In the genomic region with DNA sequence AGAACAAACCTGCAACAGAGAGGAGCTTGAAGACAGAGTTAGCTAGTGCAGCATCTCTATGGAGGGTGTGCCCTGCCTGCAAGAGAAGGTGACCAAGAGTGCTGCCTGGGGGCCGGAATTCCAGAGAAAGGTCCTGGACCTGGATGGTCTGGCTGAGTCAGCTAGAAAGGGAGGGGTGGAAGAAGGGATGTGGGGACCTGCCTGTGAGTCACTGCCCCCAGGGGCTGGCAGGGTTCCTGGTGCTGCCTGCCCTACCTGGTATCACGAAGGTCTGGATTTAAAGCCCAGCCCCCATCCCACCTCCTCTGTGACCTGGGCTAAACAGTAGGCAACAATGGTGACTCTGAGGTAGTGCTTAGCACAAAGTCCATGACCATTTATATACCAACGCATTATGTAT, we compare ENCODE assay signal across 22 mouse cellular contexts. TPM values are rescaled to one million over a fixed set of nuclear protein-coding genes. Genes with fewer than 3 reads are reported as not detected.
DNase-seq lines count a peak whose midpoint lies in the region; ATAC-seq and TF ChIP-seq lines count a peak whose summit lies in the region.
"Had no signal": no experiment of that assay in that cellular context is flagged by ENCODE, and none has a peak within 500 bp of the region (broad histone marks: within the 10 kb centered on the region; RNA-seq: fewer than 3 reads in every experiment).

No protein-coding gene starts in this region.

- ATAC-seq in kidney, postnatal 0 days (replicated peaks; ENCODE audit: low FRiP score, low read depth), result no peak
- ATAC-seq: forebrain, embryonic 13.5 days; intestine, postnatal 0 days; lung, postnatal 0 days; midbrain, embryonic 16.5 days had no signal

- peak overlapping the region; percentile 19; the same call in 1 of the 2 replicates for H3K27ac ChIP-seq in kidney, postnatal 0 days
- H3K27ac ChIP-seq in thymus, adult 2 months (ENCODE audit: control insufficient read depth, insufficient read depth, low read length), result no peak overlapping the region
- H3K27ac ChIP-seq: embryonic facial prominence, embryonic 15.5 days; forebrain, embryonic 13.5 days; heart, embryonic 10.5 days; hindbrain, embryonic 14.5 days; limb, embryonic 12.5 days; liver, embryonic 14.5 days had no signal

- TF ChIP-seq POLR2A in lung, adult 2 months (IDR thresholded peaks at IDR 0.05; ENCODE audit: borderline replicate concordance, extremely low read depth, low read depth, low read length), result no peak
- no peak for TF ChIP-seq POLR2A in thymus, adult 2 months (IDR thresholded peaks at IDR 0.05; ENCODE audit: control insufficient read depth, extremely low read depth, insufficient read depth, low read length, poor library complexity)

- H3K4me1 ChIP-seq in kidney, postnatal 0 days (replicated peaks; ENCODE audit: insufficient read depth, low read length), result peaks cover 17% of the 10 kb centered on the region; the same call in 1 of the 2 replicates
- peaks cover 6% of the 10 kb centered on the region for H3K4me1 ChIP-seq in lung, adult 2 months (ENCODE audit: control insufficient read depth, insufficient read depth, low read length)
- peaks cover 30% of the 10 kb centered on the region for H3K4me1 ChIP-seq in thymus, adult 2 months (replicated peaks; ENCODE audit: control insufficient read depth, insufficient read depth, low read length)

- H3K4me2 ChIP-seq in kidney, postnatal 0 days (ENCODE audit: low read length), result no peak overlapping the region
- H3K4me2 ChIP-seq: embryonic facial prominence, embryonic 15.5 days; forebrain, embryonic 13.5 days; hindbrain, embryonic 14.5 days; limb, embryonic 12.5 days had no signal

- peak; percentile 67 for DNase-seq in adrenal gland, adult 2 months
- no peak for DNase-seq in adrenal gland, adult 18-20 months (ENCODE audit: low spot score in 2 of 2)
- DNase-seq in kidney, postnatal 0 days (ENCODE audit: low spot score), result no peak
- DNase-seq in kidney, adult 8-10 months, result no peak
- peak; percentile 51 for DNase-seq in MN1 (ENCODE audit: low spot score)
- DNase-seq in kidney, postnatal 36 days, result peak; percentile 32 to 51
- no peak for DNase-seq in lung, adult 2 months
- DNase-seq in thymus, adult 2 months, result no peak
- DNase-seq: gastrocnemius, postnatal 25 days; heart, postnatal 10 days; layer of hippocampus, adult 9-11 months; thymus, postnatal 25 days had no signal

- TF ChIP-seq CTCF in kidney, postnatal 0 days (IDR thresholded peaks at IDR 0.05; ENCODE audit: low read depth), result no peak
- TF ChIP-seq CTCF in lung, adult 2 months (IDR thresholded peaks at IDR 0.05; ENCODE audit: insufficient read depth, low read length), result no peak
- no peak for TF ChIP-seq CTCF in thymus, adult 2 months (IDR thresholded peaks at IDR 0.05; ENCODE audit: borderline replicate concordance, control insufficient read depth, extremely low read depth, insufficient read depth, low read length, poor library complexity)

- WGBS in kidney, postnatal 0 days, result 69% methylated on average over 3 of the region's 3 CpGs
- WGBS in lung, adult 2 months, result 74% methylated on average over 3 of the region's 3 CpGs
- 95% methylated on average over 3 of the region's 3 CpGs for WGBS in thymus, adult 2 months

- H3K4me3 ChIP-seq in kidney, postnatal 0 days (replicated peaks; ENCODE audit: low read depth, low read length), result no peak overlapping the region
- no peak overlapping the region for H3K4me3 ChIP-seq in lung, adult 2 months (replicated peaks; ENCODE audit: extremely low read depth, low read depth, low read length)
- no peak overlapping the region for H3K4me3 ChIP-seq in thymus, adult 2 months (ENCODE audit: control insufficient read depth, insufficient read depth, low read length)
- H3K4me3 ChIP-seq: embryonic facial prominence, embryonic 15.5 days; forebrain, embryonic 13.5 days; heart, embryonic 10.5 days; limb, embryonic 12.5 days had no signal

- no peaks in the 10 kb centered on the region for H3K27me3 ChIP-seq in kidney, postnatal 0 days (ENCODE audit: insufficient read depth, low read length)
- peaks cover 2% of the 10 kb centered on the region; the same call in 1 of the 2 replicates for H3K27me3 ChIP-seq in thymus, adult 2 months (ENCODE audit: control insufficient read depth, insufficient read depth, low read length)

- no peaks in the 10 kb centered on the region for H3K36me3 ChIP-seq in kidney, postnatal 0 days (ENCODE audit: insufficient read depth, low read length)
- H3K36me3 ChIP-seq in thymus, adult 2 months (ENCODE audit: control insufficient read depth, insufficient read depth, low read length), result no peaks in the 10 kb centered on the region
- H3K36me3 ChIP-seq: embryonic facial prominence, embryonic 15.5 days; heart, embryonic 10.5 days; limb, embryonic 12.5 days had no signal

- H3K9ac ChIP-seq in kidney, postnatal 0 days (ENCODE audit: low read depth, low read length), result no peak overlapping the region
- H3K9ac ChIP-seq: embryonic facial prominence, embryonic 15.5 days; forebrain, embryonic 13.5 days; hindbrain, embryonic 14.5 days; limb, embryonic 12.5 days; liver, embryonic 14.5 days had no signal

- H3K9me3 ChIP-seq in kidney, postnatal 0 days (replicated peaks; ENCODE audit: low read length), result no peaks in the 10 kb centered on the region
- H3K9me3 ChIP-seq: embryonic facial prominence, embryonic 15.5 days; forebrain, embryonic 13.5 days; heart, embryonic 10.5 days; limb, embryonic 12.5 days had no signal

RNA-seq across cellular contexts. Expression of gene Card10, which starts 4.3 kb away (rescaled TPM):
- 10 to 100 TPM in 1 of 2 experiments, 1 to 10 TPM in 1; 4.9 to 10.9 TPM for total RNA-seq in adrenal gland, adult 2 months (2021)
- 18.1 and 26.5 TPM in 2 replicates for polyA plus RNA-seq in adrenal gland, adult 2 months (2012; rRNA removed)
- 1 to 10 TPM; 5.6 to 8.1 TPM for total RNA-seq in adrenal gland, adult 18-20 months (2021)
- polyA plus RNA-seq in kidney, postnatal 0 days (2015; fragmentation: Nextera tagmentation; extraction: Ambion mirVana), result 8.2 and 9.2 TPM in 2 replicates
- polyA plus RNA-seq in lung, adult 2 months (2012; rRNA removed), result 61.5 and 73.5 TPM in 2 replicates
- 12.6 and 13.0 TPM in 2 replicates for polyA plus RNA-seq in thymus, adult 2 months (2012; rRNA removed)

RNA-seq across cellular contexts. Expression of gene Mfng, which starts 33.9 kb away (rescaled TPM):
- total RNA-seq in adrenal gland, adult 2 months (2021), result 10 to 100 TPM in 1 of 2 experiments, 1 to 10 TPM in 1; 8.7 to 18.1 TPM
- 46.7 and 61.0 TPM in 2 replicates for polyA plus RNA-seq in adrenal gland, adult 2 months (2012; rRNA removed)
- total RNA-seq in adrenal gland, adult 18-20 months (2021), result 10 to 100 TPM; 11.8 to 21.4 TPM
- polyA plus RNA-seq in kidney, postnatal 0 days (2015; fragmentation: Nextera tagmentation; extraction: Ambion mirVana), result 18.8 and 18.9 TPM in 2 replicates
- 78.0 and 98.3 TPM in 2 replicates for polyA plus RNA-seq in lung, adult 2 months (2012; rRNA removed)
- 97.5 and 110 TPM in 2 replicates for polyA plus RNA-seq in thymus, adult 2 months (2012; rRNA removed)

RNA-seq across cellular contexts. Expression of gene Cdc42ep1, which starts 35.3 kb away (rescaled TPM):
- total RNA-seq in adrenal gland, adult 2 months (2021), result 10 to 100 TPM; 36.9 to 57.2 TPM
- polyA plus RNA-seq in adrenal gland, adult 2 months (2012; rRNA removed), result 100 and 122 TPM in 2 replicates
- total RNA-seq in adrenal gland, adult 18-20 months (2021), result 10 to 100 TPM; 36.2 to 53.1 TPM
- polyA plus RNA-seq in kidney, postnatal 0 days (2015; fragmentation: Nextera tagmentation; extraction: Ambion mirVana), result 51.4 and 57.1 TPM in 2 replicates
- 221 and 277 TPM in 2 replicates for polyA plus RNA-seq in lung, adult 2 months (2012; rRNA removed)
- polyA plus RNA-seq in thymus, adult 2 months (2012; rRNA removed), result 8.1 and 12.5 TPM in 2 replicates

RNA-seq across cellular contexts. Expression of gene Lgals2, which starts 48.2 kb away (rescaled TPM):
- 1 to 10 TPM in 1 of 2 experiments, under 1 TPM in 1; 0.52 to 1.8 TPM for total RNA-seq in adrenal gland, adult 2 months (2021)
- polyA plus RNA-seq in adrenal gland, adult 2 months (2012; rRNA removed), result 0.73 and 0.74 TPM in 2 replicates
- total RNA-seq in adrenal gland, adult 18-20 months (2021), result under 1 TPM in 1 of 2 experiments, not detected in 1; 0.54 TPM
- 0.91 and 1.2 TPM in 2 replicates for polyA plus RNA-seq in kidney, postnatal 0 days (2015; fragmentation: Nextera tagmentation; extraction: Ambion mirVana)
- 6.0 and 7.2 TPM in 2 replicates for polyA plus RNA-seq in lung, adult 2 months (2012; rRNA removed)
- polyA plus RNA-seq in thymus, adult 2 months (2012; rRNA removed), result 2.9 and 4.8 TPM in 2 replicates
- total RNA-seq: gastrocnemius, postnatal 25 days had no signal
- polyA plus RNA-seq: forebrain, embryonic 13.5 days; hindbrain, embryonic 14.5 days; limb, embryonic 12.5 days; midbrain, embryonic 16.5 days; neural tube, embryonic 11.5 days had no signal

Comparison
In these comparisons a context has a peak if more than half of its experiments do, and no peak if none do; other contexts are left out.
1. DNase-seq: peak in adrenal gland, adult 2 months (single experiment), MN1 (single experiment) and kidney, postnatal 36 days (2 of 2); none in adrenal gland, adult 18-20 months (0 of 2), kidney, postnatal 0 days (single experiment), kidney, adult 8-10 months (0 of 2), lung, adult 2 months (single experiment) and thymus, adult 2 months (single experiment).